ENCODE assay signal across 9 mouse cellular contexts in the genomic region with DNA sequence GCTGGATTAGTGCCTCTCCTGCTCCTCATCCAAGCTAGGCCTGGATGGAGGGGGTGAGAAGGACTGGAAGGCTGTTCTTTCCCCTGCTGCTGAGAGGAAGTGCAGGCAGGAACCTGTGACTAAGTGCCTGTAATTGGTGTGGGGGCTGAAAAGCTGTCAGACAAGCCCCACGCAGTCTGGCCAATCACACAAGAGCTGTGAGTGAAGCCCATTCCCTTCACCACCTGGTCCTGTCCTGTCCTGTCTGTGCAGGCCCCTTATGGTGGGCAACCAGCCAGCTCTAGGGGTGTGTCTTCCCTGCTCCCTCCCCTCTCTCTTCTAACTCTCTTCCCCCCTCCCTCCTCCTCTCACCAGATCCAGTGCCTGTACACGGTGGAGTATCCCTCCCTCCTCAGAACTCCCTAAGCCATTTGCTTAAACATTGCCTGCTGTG. TPM values are rescaled to one million over a fixed set of nuclear protein-coding genes. Genes with fewer than 3 reads are reported as not detected.
DNase-seq lines count a peak whose midpoint lies in the region; ATAC-seq and TF ChIP-seq lines count a peak whose summit lies in the region.
"Had no signal": no experiment of that assay in that cellular context is flagged by ENCODE, and none has a peak within 500 bp of the region (broad histone marks: within the 10 kb centered on the region; RNA-seq: fewer than 3 reads in every experiment).

No protein-coding gene starts in this region.

- H3K27ac ChIP-seq in kidney, embryonic 14.5 days (ENCODE audit: low read depth, low read length), result peak overlapping the region; percentile 81
- H3K27ac ChIP-seq in kidney, adult 2 months (ENCODE audit: insufficient read depth, low read depth, low read length), result no peak overlapping the region
- H3K27ac ChIP-seq in intestine, embryonic 15.5 days, result peak overlapping the region; percentile 74
- peak overlapping the region; percentile 85 for H3K27ac ChIP-seq in limb, embryonic 13.5 days
- peak overlapping the region; percentile 87 for H3K27ac ChIP-seq in stomach, embryonic 16.5 days (ENCODE audit: low read length)
- no peak overlapping the region for H3K27ac ChIP-seq in thymus, adult 2 months (ENCODE audit: control insufficient read depth, insufficient read depth, low read length)

- H3K4me2 ChIP-seq in kidney, embryonic 14.5 days (replicated peaks; ENCODE audit: low read depth, low read length), result no peak overlapping the region
- H3K4me2 ChIP-seq in intestine, embryonic 15.5 days (replicated peaks), result no peak overlapping the region
- H3K4me2 ChIP-seq in limb, embryonic 13.5 days (replicated peaks), result 0 out of 2 replicates have a peak overlapping the region, but pooled peaks have one; percentile 7
- no peak overlapping the region for H3K4me2 ChIP-seq in stomach, embryonic 16.5 days (ENCODE audit: low read depth, low read length)

- peaks cover 19% of the 10 kb centered on the region for H3K4me1 ChIP-seq in kidney, embryonic 14.5 days (ENCODE audit: control insufficient read depth, insufficient read depth, low read length)
- H3K4me1 ChIP-seq in kidney, adult 2 months (ENCODE audit: control insufficient read depth, insufficient read depth, low read length), result no peaks in the 10 kb centered on the region
- H3K4me1 ChIP-seq in intestine, embryonic 15.5 days (replicated peaks), result peaks cover 9% of the 10 kb centered on the region; the same call in 1 of the 2 replicates
- H3K4me1 ChIP-seq in limb, embryonic 13.5 days, result peaks cover 35% of the 10 kb centered on the region
- peaks cover 42% of the 10 kb centered on the region for H3K4me1 ChIP-seq in stomach, embryonic 16.5 days (ENCODE audit: control insufficient read depth, insufficient read depth, low read length)
- 0 out of 2 replicates have a peak, but pooled peaks cover 2% of the 10 kb centered on the region for H3K4me1 ChIP-seq in thymus, adult 2 months (replicated peaks; ENCODE audit: control insufficient read depth, insufficient read depth, low read length)

- no peak for TF ChIP-seq POLR2A in kidney, adult 2 months (IDR thresholded peaks at IDR 0.05; ENCODE audit: low read depth, low read length)
- no peak for TF ChIP-seq POLR2A in thymus, adult 2 months (IDR thresholded peaks at IDR 0.05; ENCODE audit: control insufficient read depth, extremely low read depth, insufficient read depth, low read length, poor library complexity)

- peak overlapping the region; percentile 2; the same call in 1 of the 2 replicates for H3K9ac ChIP-seq in kidney, embryonic 14.5 days (ENCODE audit: low read depth, low read length)
- no peak overlapping the region for H3K9ac ChIP-seq in intestine, embryonic 15.5 days
- H3K9ac ChIP-seq in limb, embryonic 13.5 days, result peak overlapping the region; percentile 50; the same call in 1 of the 2 replicates
- H3K9ac ChIP-seq in stomach, embryonic 16.5 days (ENCODE audit: low read length), result peak overlapping the region; percentile 54

- peak; percentile 92 for ATAC-seq in kidney, embryonic 14.5 days (ENCODE audit: low FRiP score, low TSS enrichment)
- peak; percentile 83 for ATAC-seq in frontal cortex, adult (ENCODE audit: low TSS enrichment)
- peak; percentile 89 for ATAC-seq in intestine, embryonic 15.5 days
- ATAC-seq in limb, embryonic 13.5 days (ENCODE audit: low FRiP score, low read depth), result peak; percentile 95
- peak; percentile 91 for ATAC-seq in stomach, embryonic 16.5 days (ENCODE audit: insufficient read depth, low FRiP score)

- H3K9me3 ChIP-seq in kidney, embryonic 14.5 days (ENCODE audit: control insufficient read depth, low read length), result peaks cover 4% of the 10 kb centered on the region; the same call in 1 of the 2 replicates
- H3K9me3 ChIP-seq in intestine, embryonic 15.5 days, result no peaks in the 10 kb centered on the region
- peaks cover 4% of the 10 kb centered on the region; the same call in 1 of the 2 replicates for H3K9me3 ChIP-seq in limb, embryonic 13.5 days
- no peaks in the 10 kb centered on the region for H3K9me3 ChIP-seq in stomach, embryonic 16.5 days (replicated peaks; ENCODE audit: control insufficient read depth, low read length)

- TF ChIP-seq CTCF in kidney, adult 2 months (conservative IDR thresholded peaks at IDR 0.05; ENCODE audit: insufficient read depth, insufficient read length, low read depth, low read length), result no peak
- TF ChIP-seq CTCF in thymus, adult 2 months (IDR thresholded peaks at IDR 0.05; ENCODE audit: borderline replicate concordance, control insufficient read depth, extremely low read depth, insufficient read depth, low read length, poor library complexity), result no peak

- H3K36me3 ChIP-seq in kidney, embryonic 14.5 days (ENCODE audit: control insufficient read depth, insufficient read depth, low read length), result no peaks in the 10 kb centered on the region
- H3K36me3 ChIP-seq in kidney, adult 2 months (ENCODE audit: control insufficient read depth, insufficient read depth, low read length), result no peaks in the 10 kb centered on the region
- H3K36me3 ChIP-seq in intestine, embryonic 15.5 days, result no peaks in the 10 kb centered on the region
- no peaks in the 10 kb centered on the region for H3K36me3 ChIP-seq in limb, embryonic 13.5 days
- no peaks in the 10 kb centered on the region for H3K36me3 ChIP-seq in stomach, embryonic 16.5 days (ENCODE audit: control insufficient read depth, insufficient read depth, low read length)
- H3K36me3 ChIP-seq in thymus, adult 2 months (ENCODE audit: control insufficient read depth, insufficient read depth, low read length), result no peaks in the 10 kb centered on the region

- no peaks in the 10 kb centered on the region for H3K27me3 ChIP-seq in kidney, embryonic 14.5 days (ENCODE audit: control insufficient read depth, insufficient read depth, low read length)
- no peaks in the 10 kb centered on the region for H3K27me3 ChIP-seq in kidney, adult 2 months (replicated peaks; ENCODE audit: control insufficient read depth, insufficient read depth, low read length)
- H3K27me3 ChIP-seq in intestine, embryonic 15.5 days (replicated peaks), result no peaks in the 10 kb centered on the region
- no peaks in the 10 kb centered on the region for H3K27me3 ChIP-seq in limb, embryonic 13.5 days
- H3K27me3 ChIP-seq in stomach, embryonic 16.5 days (ENCODE audit: control insufficient read depth, insufficient read depth, low read length), result no peaks in the 10 kb centered on the region
- no peaks in the 10 kb centered on the region for H3K27me3 ChIP-seq in thymus, adult 2 months (ENCODE audit: control insufficient read depth, insufficient read depth, low read length)

- no peak overlapping the region for H3K4me3 ChIP-seq in kidney, embryonic 14.5 days (ENCODE audit: low read length)
- H3K4me3 ChIP-seq in kidney, adult 2 months (ENCODE audit: insufficient read depth, low read depth, low read length), result no peak overlapping the region
- no peak overlapping the region for H3K4me3 ChIP-seq in intestine, embryonic 15.5 days (replicated peaks)
- H3K4me3 ChIP-seq in limb, embryonic 13.5 days, result no peak overlapping the region
- H3K4me3 ChIP-seq in stomach, embryonic 16.5 days (replicated peaks; ENCODE audit: low read length), result no peak overlapping the region
- no peak overlapping the region for H3K4me3 ChIP-seq in thymus, adult 2 months (ENCODE audit: control insufficient read depth, insufficient read depth, low read length)

- WGBS in kidney, embryonic 14.5 days, result 5% methylated on average over 2 of the region's 2 CpGs
- WGBS in kidney, adult 2 months, result 28% methylated on average over 2 of the region's 2 CpGs
- 11% methylated on average over 2 of the region's 2 CpGs for WGBS in intestine, embryonic 15.5 days
- 0% methylated on average over 2 of the region's 2 CpGs for WGBS in limb, embryonic 13.5 days
- 10% methylated on average over 2 of the region's 2 CpGs for WGBS in stomach, embryonic 16.5 days
- WGBS in thymus, adult 2 months, result 52% methylated on average over 2 of the region's 2 CpGs

- DNase-seq in kidney, adult 2 months, result no peak
- DNase-seq in adrenal gland, postnatal 36 days, result peak; percentile 31 to 35
- DNase-seq in thymus, adult 2 months, result no peak

RNA-seq across cellular contexts. Expression of a gene that starts 20.5 kb away (rescaled TPM):
- polyA plus RNA-seq in kidney, embryonic 14.5 days (2014; fragmentation: Nextera tagmentation; extraction: Ambion mirVana), result 8.3 and 8.7 TPM in 2 replicates
- polyA plus RNA-seq in kidney, adult 2 months (2012; rRNA removed), result 10.8 and 11.2 TPM in 2 replicates
- total RNA-seq in adrenal gland, postnatal 36 days (2021), result 1 to 10 TPM; 5.6 to 5.8 TPM
- 12.1 and 12.3 TPM in 2 replicates for polyA plus RNA-seq in intestine, embryonic 15.5 days (2015; fragmentation: Nextera tagmentation; extraction: Ambion mirVana)
- polyA plus RNA-seq in limb, embryonic 13.5 days (2015; fragmentation: Nextera tagmentation; extraction: Ambion mirVana), result 26.1 and 30.6 TPM in 2 replicates
- 17.6 and 18.4 TPM in 2 replicates for polyA plus RNA-seq in stomach, embryonic 16.5 days (2015; fragmentation: Nextera tagmentation; extraction: Ambion mirVana)
- polyA plus RNA-seq in thymus, adult 2 months (2012; rRNA removed), result 12.4 and 17.5 TPM in 2 replicates

RNA-seq across cellular contexts. Expression of a gene that starts 20.5 kb away (rescaled TPM):
- 0.11 and 0.41 TPM in 2 replicates for polyA plus RNA-seq in kidney, embryonic 14.5 days (2014; fragmentation: Nextera tagmentation; extraction: Ambion mirVana)
- polyA plus RNA-seq in kidney, adult 2 months (2012; rRNA removed), result 2.5 and 3.4 TPM in 2 replicates
- 1 to 10 TPM; 3.6 to 5.0 TPM for total RNA-seq in adrenal gland, postnatal 36 days (2021)
- polyA plus RNA-seq in intestine, embryonic 15.5 days (2015; fragmentation: Nextera tagmentation; extraction: Ambion mirVana), result 0.98 and 1.3 TPM in 2 replicates
- polyA plus RNA-seq in limb, embryonic 13.5 days (2015; fragmentation: Nextera tagmentation; extraction: Ambion mirVana), result 0.64 and 0.72 TPM in 2 replicates
- polyA plus RNA-seq in stomach, embryonic 16.5 days (2015; fragmentation: Nextera tagmentation; extraction: Ambion mirVana), result 2.2 and 3.4 TPM in 2 replicates
- 2.1 and 3.1 TPM in 2 replicates for polyA plus RNA-seq in thymus, adult 2 months (2012; rRNA removed)

RNA-seq across cellular contexts. Expression of a gene that starts 35.5 kb away (rescaled TPM):
- polyA plus RNA-seq in kidney, embryonic 14.5 days (2014; fragmentation: Nextera tagmentation; extraction: Ambion mirVana), result 1,702 and 2,075 TPM in 2 replicates
- polyA plus RNA-seq in kidney, adult 2 months (2012; rRNA removed), result 960 and 1,412 TPM in 2 replicates
- 100 to 1,000 TPM; 706 to 750 TPM for total RNA-seq in adrenal gland, postnatal 36 days (2021)
- 1,399 and 1,578 TPM in 2 replicates for polyA plus RNA-seq in intestine, embryonic 15.5 days (2015; fragmentation: Nextera tagmentation; extraction: Ambion mirVana)
- 1,375 and 1,469 TPM in 2 replicates for polyA plus RNA-seq in limb, embryonic 13.5 days (2015; fragmentation: Nextera tagmentation; extraction: Ambion mirVana)
- 1,046 and 1,463 TPM in 2 replicates for polyA plus RNA-seq in stomach, embryonic 16.5 days (2015; fragmentation: Nextera tagmentation; extraction: Ambion mirVana)
- 3,303 and 3,543 TPM in 2 replicates for polyA plus RNA-seq in thymus, adult 2 months (2012; rRNA removed)

RNA-seq across cellular contexts. Expression of a gene that starts 48.4 kb away (rescaled TPM):
- 0.61 and 0.99 TPM in 2 replicates for polyA plus RNA-seq in kidney, embryonic 14.5 days (2014; fragmentation: Nextera tagmentation; extraction: Ambion mirVana)
- 360 and 388 TPM in 2 replicates for polyA plus RNA-seq in kidney, adult 2 months (2012; rRNA removed)
- total RNA-seq in adrenal gland, postnatal 36 days (2021), result 10 to 100 TPM; 39.9 to 47.2 TPM
- polyA plus RNA-seq in intestine, embryonic 15.5 days (2015; fragmentation: Nextera tagmentation; extraction: Ambion mirVana), result 3.9 and 5.4 TPM in 2 replicates
- 2.4 and 2.5 TPM in 2 replicates for polyA plus RNA-seq in limb, embryonic 13.5 days (2015; fragmentation: Nextera tagmentation; extraction: Ambion mirVana)
- polyA plus RNA-seq in stomach, embryonic 16.5 days (2015; fragmentation: Nextera tagmentation; extraction: Ambion mirVana), result 6.1 and 7.0 TPM in 2 replicates
- polyA plus RNA-seq in thymus, adult 2 months (2012; rRNA removed), result 4.5 and 13.2 TPM in 2 replicates
- total RNA-seq: MEL had no signal

Comparison
In these comparisons a context has a peak if more than half of its experiments do, and no peak if none do; other contexts are left out.
1. H3K27ac ChIP-seq: peak in kidney, embryonic 14.5 days (single experiment), intestine, embryonic 15.5 days (single experiment), limb, embryonic 13.5 days (single experiment) and stomach, embryonic 16.5 days (single experiment); none in kidney, adult 2 months (single experiment) and thymus, adult 2 months (single experiment).
2. DNase-seq: peak in adrenal gland, postnatal 36 days (2 of 2); none in kidney, adult 2 months (single experiment) and thymus, adult 2 months (single experiment).
3. Peak in every context shown above with its lines, with median percentiles within 50 percentile points of each other: ATAC-seq.